Mouse (Mus musculus) c-Kit-negative CD71-positive TER-119-positive erythroid progenitor cells, embryonic 14.5 days (primary cell): ENCODE measurements around the gene 5730480H06Rik.

Experiments
- DNase-seq: peaks from one replicate; pipeline ENCODE4 v3.0.0-alpha.2; 2013; ENCODE audit warnings: low read depth, low spot score

The 5730480H06Rik gene

GRCm38 (mm10) chr5:48327652-48328051, at the start of gene 5730480H06Rik:
Gene 5730480H06Rik, plus strand, starts transcription at chr5:48327952.
- no peak for DNase-seq

GRCm38 (mm10) chr5:48301186-48301585, 26.6 kb upstream of the 5730480H06Rik start:
- no peak for DNase-seq

- DNase-seq = no peak
These were observed 12.6 kb upstream of the 5730480H06Rik start for GRCm38 (mm10) chr5:48315057-48315602.

- no peak for DNase-seq
These were observed 7.2 kb upstream of the 5730480H06Rik start for GRCm38 (mm10) chr5:48320597-48320996.

- DNase-seq = no peak
These were observed 1.5 kb upstream of the 5730480H06Rik start for GRCm38 (mm10) chr5:48326221-48326620.

- no peak for DNase-seq
These were observed 2.0 kb downstream of the 5730480H06Rik start for GRCm38 (mm10) chr5:48329751-48330150.

- no peak for DNase-seq
These were observed 3.1 kb downstream of the 5730480H06Rik start for GRCm38 (mm10) chr5:48330817-48331216.

- no peak for DNase-seq
These were observed 3.7 kb downstream of the 5730480H06Rik start for GRCm38 (mm10) chr5:48331441-48331840.

- no peak for DNase-seq
These were observed 5.7 kb downstream of the 5730480H06Rik start for GRCm38 (mm10) chr5:48333407-48333806.

- no peak for DNase-seq
These were observed 6.2 kb downstream of the 5730480H06Rik start for GRCm38 (mm10) chr5:48333884-48334513.

- no peak for DNase-seq
These were observed 13.2 kb downstream of the 5730480H06Rik start for GRCm38 (mm10) chr5:48340808-48341433.

GRCm38 (mm10) chr5:48345095-48345982, 17.6 kb downstream of the 5730480H06Rik start:
- DNase-seq = no peak

- DNase-seq = no peak
These were observed 18.4 kb downstream of the 5730480H06Rik start for GRCm38 (mm10) chr5:48345983-48346648.

- DNase-seq = no peak
These were observed 21.6 kb downstream of the 5730480H06Rik start for GRCm38 (mm10) chr5:48349309-48349708.

- DNase-seq = peak; percentile 75
These were observed 44.4 kb downstream of the 5730480H06Rik start for GRCm38 (mm10) chr5:48371890-48372766.

GRCm38 (mm10) chr5:48402497-48402896, 74.7 kb downstream of the 5730480H06Rik start:
- no peak for DNase-seq

GRCm38 (mm10) chr5:48408276-48408675, 80.5 kb downstream of the 5730480H06Rik start:
- no peak for DNase-seq

GRCm38 (mm10) chr5:48410348-48410747, 82.6 kb downstream of the 5730480H06Rik start:
- no peak for DNase-seq

- DNase-seq = no peak
These were observed 83.7 kb downstream of the 5730480H06Rik start for GRCm38 (mm10) chr5:48411462-48411861.

GRCm38 (mm10) chr5:48412261-48412660, 84.5 kb downstream of the 5730480H06Rik start:
- no peak for DNase-seq
